Mouse (Mus musculus) heart, adult 2 months (tissue): Measurements from ENCODE around the gene Tnfrsf9.

Experiments
- CTCF ChIP-seq: fragments of 200-600 bp; IDR thresholded peaks from 2 replicates; pipeline ENCODE4 v1.8.1; 2022; ENCODE audit warnings: antibody characterized with exemption, mild to moderate bottlenecking, moderate library complexity
- POLR2A ChIP-seq: fragments of 200-500 bp; IDR thresholded peaks from 2 replicates; pipeline ENCODE4 v1.6.1; 2011; ENCODE audit warnings: mild to moderate bottlenecking, low read depth, low read length, control low read depth; ENCODE audit not compliant: insufficient read depth

GRCm38 (mm10) chr4:150882632-150883031 lies 31.7 kb upstream of the Tnfrsf9 start:
- no peak for TF ChIP-seq POLR2A
- TF ChIP-seq CTCF = no peak
